Mouse (Mus musculus): ENCODE results near the gene Mfrp.
"Not testable (repeated sequence)": the region's sequence is repeated elsewhere in the genome, so short reads cannot be mapped to it uniquely, and the experiment has no call there.

Gene Mfrp

DNA sequence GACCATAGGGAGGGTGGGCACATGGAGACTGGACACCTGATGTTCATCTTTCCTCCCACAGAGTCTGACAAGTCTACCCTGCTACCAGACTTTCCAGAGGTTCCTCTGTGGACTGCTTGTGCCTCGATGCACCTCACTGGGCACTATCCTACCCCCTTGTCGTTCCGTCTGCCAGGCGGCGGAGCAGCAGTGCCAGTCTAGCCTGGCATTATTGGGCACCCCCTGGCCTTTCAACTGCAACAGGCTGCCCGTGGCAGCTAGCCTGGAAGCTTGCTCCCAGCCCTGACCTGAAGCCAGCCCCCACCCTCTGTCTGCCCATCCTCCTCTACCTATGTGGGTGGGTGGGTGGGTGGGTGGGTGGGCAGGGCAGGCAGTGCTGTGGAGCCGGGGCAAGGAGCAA is 4.7 kb downstream of the Mfrp start:
- no peak for DNase-seq

GRCm38 (mm10) chr9:44106596-44106995 is 5.1 kb downstream of the Mfrp start:
- DNase-seq: no peak

DNA sequence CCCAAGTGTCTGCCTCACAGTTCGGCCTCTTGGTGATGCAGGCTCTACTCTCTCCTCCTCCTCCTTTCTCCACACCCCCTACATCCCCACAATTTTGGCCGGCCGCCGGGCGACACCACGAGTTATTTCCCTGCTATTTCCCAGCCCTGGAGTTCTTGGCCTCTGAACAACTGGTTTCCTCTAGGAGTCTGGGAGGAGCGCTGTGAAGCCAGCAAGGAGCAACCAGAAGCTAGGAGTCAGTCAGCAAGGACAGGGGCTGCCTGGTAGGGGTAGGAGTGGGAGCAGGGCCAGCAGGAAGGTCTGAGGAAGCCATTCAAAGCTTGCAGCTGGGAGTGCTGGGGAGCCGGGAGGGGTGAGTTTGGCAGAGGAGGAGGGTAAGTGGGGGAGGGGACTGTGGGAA is 5.6 kb downstream of the Mfrp start, which contains the start of gene C1qtnf5:
TSS of gene C1qtnf5 (plus strand) at position 136 of the 400 bp plus-strand sequence.
- no peak for DNase-seq

DNA sequence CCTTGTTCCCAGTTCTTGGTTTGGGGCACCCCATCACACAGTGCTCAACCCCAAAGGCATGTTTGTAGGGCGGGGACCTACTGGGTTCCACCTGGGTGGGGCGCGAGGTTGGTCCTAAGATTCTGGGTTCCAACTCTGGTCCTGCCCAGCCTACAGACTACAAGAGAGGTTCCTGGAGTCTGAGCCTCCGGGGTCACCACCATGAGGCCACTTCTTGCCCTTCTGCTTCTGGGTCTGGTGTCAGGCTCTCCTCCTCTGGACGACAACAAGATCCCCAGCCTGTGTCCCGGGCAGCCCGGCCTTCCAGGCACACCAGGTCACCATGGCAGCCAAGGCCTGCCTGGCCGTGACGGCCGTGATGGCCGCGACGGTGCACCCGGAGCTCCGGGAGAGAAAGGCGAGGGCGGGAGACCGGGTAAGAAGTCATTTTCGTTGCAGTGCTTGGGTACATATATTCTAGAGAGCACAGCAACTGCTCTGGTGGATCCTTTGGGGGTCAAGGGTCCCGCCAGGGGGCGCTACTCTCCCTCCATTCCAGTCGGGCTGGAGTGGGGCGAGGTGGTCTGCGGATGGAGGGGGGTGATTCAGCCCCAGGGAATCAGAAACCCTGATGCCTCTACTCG is 6.1 kb downstream of the Mfrp start:
- DNase-seq: peak; percentile 67

- DNase-seq: no peak
Measured at GRCm38 (mm10) chr9:44108269-44109055, 6.9 kb downstream of the Mfrp start.

- peak; percentile 77 for DNase-seq
Measured at GRCm38 (mm10) chr9:44109360-44110095, 8.0 kb downstream of the Mfrp start.

DNA sequence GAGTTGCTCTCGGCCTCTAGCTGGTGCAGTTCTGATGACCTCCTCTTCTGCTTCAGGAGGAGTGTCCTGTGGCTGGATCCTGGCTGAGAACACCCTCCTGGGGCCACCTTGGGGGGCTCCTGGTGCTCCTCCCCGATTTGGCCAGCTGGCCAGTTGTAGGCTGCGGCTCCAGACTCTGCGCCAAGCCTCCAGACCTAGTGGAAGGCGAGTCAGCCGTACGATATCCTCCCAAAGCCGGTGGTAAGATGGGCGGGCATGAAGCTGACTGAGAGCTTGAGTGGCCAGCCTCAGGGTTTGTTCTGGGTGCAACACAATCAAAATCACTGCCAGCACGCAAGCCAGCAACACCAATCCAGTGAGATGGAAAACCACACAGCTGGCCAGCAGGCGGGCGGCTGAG is 10.4 kb downstream of the Mfrp start:
- DNase-seq: not testable (repeated sequence)

GRCm38 (mm10) chr9:44113105-44113789 is 11.7 kb downstream of the Mfrp start, which contains the start of the genes Gm49380 and Rnf26:
Gene Gm49380 (minus strand): TSS chr9:44113500.
Gene Rnf26 (minus strand): TSS chr9:44113517.
- DNase-seq: peak; percentile 96

- DNase-seq: no peak
Measured at GRCm38 (mm10) chr9:44114453-44114852, 12.9 kb downstream of the Mfrp start.

DNA sequence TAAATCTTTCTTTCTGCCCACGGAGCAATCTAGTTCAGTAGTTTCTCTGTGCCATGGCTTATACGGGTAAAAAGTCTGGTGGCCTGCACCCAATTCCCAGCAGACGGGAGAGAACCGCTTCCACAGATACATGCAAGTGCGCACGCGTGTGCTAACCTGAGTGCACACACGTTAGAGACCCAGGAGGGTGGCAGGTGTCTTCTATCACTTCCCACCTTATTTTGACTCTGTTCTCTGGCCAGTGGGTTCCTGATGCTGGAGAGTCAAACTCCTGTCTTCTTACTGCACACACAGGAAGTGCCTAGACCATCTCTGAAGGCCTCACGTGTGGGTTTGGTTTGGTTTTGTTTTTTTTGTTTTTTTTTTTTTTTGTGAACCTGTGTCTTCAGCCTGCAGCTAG is 14.1 kb downstream of the Mfrp start:
- no peak for DNase-seq

- no peak for DNase-seq
Measured at GRCm38 (mm10) chr9:44116182-44116581, 14.7 kb downstream of the Mfrp start.

GRCm38 (mm10) chr9:44119011-44119410 is 17.5 kb downstream of the Mfrp start:
- DNase-seq: peak; percentile 45

DNA sequence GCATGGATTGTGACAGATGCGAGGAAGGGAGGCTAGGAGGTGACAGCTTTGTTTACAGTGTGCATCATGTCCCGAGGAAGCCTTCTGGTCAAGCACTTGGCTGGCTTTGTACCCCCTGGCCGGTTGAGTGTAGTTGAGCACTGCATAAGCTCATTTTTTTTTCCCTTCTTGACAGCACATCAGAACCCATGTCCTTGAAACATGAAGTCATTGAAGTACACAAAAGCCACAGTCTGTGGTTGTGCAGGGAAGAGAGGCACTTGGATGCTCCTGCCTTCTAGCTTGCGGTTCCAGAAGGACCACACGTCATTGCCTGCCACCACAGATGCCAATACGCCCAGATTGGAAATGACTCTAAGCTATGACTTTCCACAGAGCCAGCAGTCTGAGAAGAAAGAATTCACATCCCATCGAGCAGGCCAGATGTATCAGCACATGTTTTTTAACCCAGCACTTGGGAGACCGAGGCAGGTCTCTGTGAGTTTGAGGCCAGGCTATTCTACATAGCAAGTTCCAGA is 18.5 kb downstream of the Mfrp start:
- no peak for DNase-seq

DNA sequence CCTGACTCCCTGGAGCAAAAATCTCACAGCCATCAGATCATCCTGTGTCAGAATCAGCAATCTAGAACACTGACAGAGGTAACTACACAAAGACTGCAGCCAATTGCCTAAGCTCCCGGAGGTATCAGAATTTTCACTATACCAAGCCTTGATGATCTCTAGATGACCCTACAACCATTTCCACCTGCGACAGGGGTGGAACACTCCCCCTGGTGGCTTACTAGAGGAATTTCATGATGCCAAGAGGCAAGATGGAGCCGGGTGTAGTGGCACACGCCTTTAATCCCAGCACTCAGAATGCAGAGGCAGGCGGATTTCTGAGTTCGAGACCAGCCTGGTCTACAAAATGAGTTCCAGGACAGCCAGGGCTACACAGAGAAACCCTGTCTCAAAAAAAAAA is 22.8 kb downstream of the Mfrp start:
- no peak for DNase-seq

GRCm38 (mm10) chr9:44125026-44125425 is 23.5 kb downstream of the Mfrp start:
- no peak for DNase-seq

DNA sequence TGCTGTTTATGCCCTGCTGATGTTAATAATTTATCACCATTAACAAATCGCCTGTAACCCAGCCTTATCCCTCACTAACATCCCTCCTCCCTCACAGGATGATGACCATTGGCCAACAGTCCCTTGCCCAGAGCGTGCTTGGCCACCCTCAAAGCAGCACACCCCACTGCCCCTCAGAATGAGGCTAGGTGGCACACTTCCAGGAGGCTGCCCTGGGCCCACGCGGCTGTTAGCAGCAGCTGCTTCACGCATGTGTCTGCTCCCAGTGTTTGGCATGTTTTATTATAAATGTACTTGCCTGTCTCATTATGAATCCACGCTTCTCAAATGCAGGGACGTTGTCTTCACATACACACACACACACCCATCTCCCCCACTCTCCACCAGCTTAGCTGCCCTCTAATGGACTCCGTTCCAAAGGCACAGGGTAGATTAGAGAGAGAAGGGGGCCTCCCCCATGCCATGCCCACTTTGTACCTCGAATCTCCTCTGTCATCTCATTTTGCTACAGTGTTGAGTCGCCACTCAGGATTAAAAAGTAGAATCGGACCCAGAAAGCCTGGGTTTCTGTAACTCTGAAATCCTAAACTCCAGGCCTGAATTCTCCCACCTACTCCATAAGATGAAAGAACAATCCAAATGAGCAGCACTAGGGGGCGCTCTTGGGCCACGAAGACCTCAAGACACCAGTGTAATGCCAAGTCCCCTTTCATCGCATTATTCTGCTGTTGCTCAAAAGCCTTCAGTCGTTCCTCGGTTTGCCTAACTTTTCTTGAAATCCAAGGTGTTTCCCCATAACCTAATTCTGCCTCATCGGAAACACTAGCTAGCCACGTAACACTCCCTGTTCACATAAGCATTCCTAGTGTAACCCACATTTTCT is 24.3 kb downstream of the Mfrp start:
- DNase-seq: peak; percentile 90

- DNase-seq: no peak
Measured at GRCm38 (mm10) chr9:44126746-44127145, 25.2 kb downstream of the Mfrp start.

DNA sequence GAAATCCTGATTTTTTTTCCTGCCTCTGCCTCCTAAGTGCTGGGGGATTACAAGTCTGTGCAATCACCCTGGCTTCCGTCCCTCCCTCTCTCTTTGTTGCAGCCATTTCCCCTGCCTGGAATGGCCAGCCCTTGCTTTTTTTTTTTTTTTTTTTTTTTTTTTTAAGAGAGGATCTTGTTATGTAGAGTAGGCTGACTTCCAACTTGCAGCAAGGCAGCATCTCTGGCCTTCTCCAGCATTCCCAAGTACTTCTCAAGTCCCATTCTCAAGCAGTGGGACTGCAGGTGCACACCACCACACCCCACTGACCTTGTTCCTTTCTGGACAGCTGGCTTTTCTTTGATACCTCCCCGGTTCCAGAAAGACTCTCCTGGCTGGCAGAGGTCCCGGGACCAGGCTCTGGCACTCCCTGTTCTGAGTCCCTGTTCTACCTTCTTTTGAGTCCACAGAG is 25.8 kb downstream of the Mfrp start:
- DNase-seq: no peak

DNA sequence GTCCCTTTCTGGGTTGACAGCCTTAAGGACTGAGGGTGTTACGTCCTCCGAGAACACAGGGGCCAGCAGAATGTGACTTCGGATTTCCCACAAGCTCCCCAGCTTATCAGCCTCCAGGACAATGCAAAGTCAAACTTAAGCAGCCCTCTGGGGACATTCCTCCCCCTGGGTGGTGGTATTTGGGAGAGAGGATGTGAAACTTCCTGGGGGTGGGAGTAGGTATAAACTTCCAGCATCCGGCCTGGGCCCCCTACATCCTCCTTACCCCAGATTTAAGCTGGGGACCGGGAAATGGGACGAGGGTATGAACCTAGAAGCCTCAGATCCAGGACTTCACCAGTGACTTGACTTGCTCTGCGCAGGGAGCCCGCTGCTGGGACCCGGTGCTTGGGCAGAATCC is 28.1 kb downstream of the Mfrp start:
- DNase-seq: no peak

GRCm38 (mm10) chr9:44130034-44130433 is 28.5 kb downstream of the Mfrp start:
- peak; percentile 86 for DNase-seq

DNA sequence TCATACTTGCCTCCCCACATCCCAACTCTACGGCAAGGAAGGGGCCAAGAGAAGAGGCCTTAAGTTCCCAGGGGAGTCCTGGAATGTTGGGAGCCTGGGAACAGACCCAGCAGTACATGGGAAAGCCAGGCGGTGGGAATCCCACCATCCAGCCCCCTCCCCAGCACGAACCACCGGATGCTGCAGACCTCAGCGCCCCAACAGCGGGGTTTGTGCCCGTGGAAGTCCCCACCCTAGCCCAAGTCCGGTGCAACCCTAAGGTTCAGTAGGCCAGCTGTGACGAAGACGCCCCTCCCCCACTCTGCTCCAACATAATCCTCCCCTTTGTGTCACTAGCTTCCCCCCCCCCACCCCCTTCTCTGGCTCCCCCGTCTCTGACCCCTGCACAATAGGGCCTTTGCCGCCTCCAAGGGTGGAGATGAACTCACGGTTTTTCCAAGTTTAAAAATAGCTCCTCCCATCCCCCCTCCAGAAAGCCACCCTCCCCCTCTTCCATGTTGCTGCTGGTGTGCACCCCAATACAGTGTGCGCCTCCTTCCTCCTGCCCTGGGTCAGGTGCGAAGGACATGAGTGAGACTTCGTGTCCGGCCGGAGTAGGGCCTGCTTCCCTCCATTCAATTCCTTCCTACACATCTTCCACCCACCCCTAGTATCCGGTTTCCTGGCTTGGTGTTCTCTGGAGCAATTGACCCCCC is 29.2 kb downstream of the Mfrp start:
- DNase-seq: peak; percentile 73
